Mouse (Mus musculus) myocyte (in vitro differentiated cells): ENCODE results near the gene Zfp422. TPM values are rescaled to one million over a fixed set of nuclear protein-coding genes. Genes with fewer than 3 reads are reported as not detected.
A peak's percentile ranks its signal among the peaks of the same experiment; 100 is the strongest.

ENCODE experiments used
- H3K27me3 ChIP-seq: one replicate; pipeline ENCODE4 v1.6.1; 2011; ENCODE audit not compliant: control insufficient read depth, insufficient read depth, insufficient read length
- H3K36me3 ChIP-seq: one replicate; pipeline ENCODE4 v1.6.1; 2011; ENCODE audit not compliant: control insufficient read depth, insufficient read depth
- H3K4me2 ChIP-seq: one replicate; pipeline ENCODE4 v1.6.1; 2011; ENCODE audit warnings: low read depth, control low read depth
- H3K4me3 ChIP-seq: one replicate; pipeline ENCODE4 v1.5.1; 2011; ENCODE audit warnings: mild to moderate bottlenecking, control low read depth, moderate library complexity
- H3K79me2 ChIP-seq: one replicate; pipeline ENCODE4 v1.6.1; 2011; ENCODE audit not compliant: control insufficient read depth, insufficient read depth
- H3ac ChIP-seq: one replicate; pipeline ENCODE4 v1.6.1; 2011; ENCODE audit not compliant: control insufficient read depth, insufficient read length
- CEBPB ChIP-seq: IDR thresholded peaks from 2 replicates; pipeline ENCODE4 v1.6.1; 2011; ENCODE audit warnings: mild to moderate bottlenecking, moderate library complexity; ENCODE audit not compliant: poor library complexity, insufficient read depth, severe bottlenecking
- E2F4 ChIP-seq: IDR thresholded peaks from one replicate; pipeline ENCODE4 v1.6.1; 2011; ENCODE audit warnings: mild to moderate bottlenecking, control low read depth, moderate library complexity; ENCODE audit not compliant: insufficient read depth
- MAX ChIP-seq: IDR thresholded peaks from one replicate; pipeline ENCODE4 v1.6.1; 2011; ENCODE audit warnings: low read depth, mild to moderate bottlenecking, control low read depth
- MYOD1 ChIP-seq, 3 experiments: IDR thresholded peaks; one replicate each; pipeline ENCODE4 v1.6.1; 2011; ENCODE audit warnings: control low read depth in 2 of 3, low read depth in 2 of 3, mild to moderate bottlenecking in 2 of 3, moderate library complexity in 1 of 3; ENCODE audit not compliant: insufficient read length in 2 of 3, control insufficient read depth in 1 of 3
- MYOG ChIP-seq, 3 experiments: IDR thresholded peaks; one replicate each; pipeline ENCODE4 v1.6.1; 2011; ENCODE audit warnings: control low read depth in 2 of 3, low read depth in 2 of 3, mild to moderate bottlenecking in 2 of 3; ENCODE audit not compliant: insufficient read length in 2 of 3, control insufficient read depth in 1 of 3, insufficient read depth in 1 of 3
- POLR2A ChIP-seq: IDR thresholded peaks from one replicate; pipeline ENCODE4 v1.6.1; 2011; ENCODE audit warnings: low read depth, mild to moderate bottlenecking, control low read depth, moderate library complexity; ENCODE audit not compliant: insufficient read length
- POLR2AphosphoS2 ChIP-seq: IDR thresholded peaks from one replicate; pipeline ENCODE4 v1.6.1; 2011; ENCODE audit warnings: low read depth, control low read depth; ENCODE audit not compliant: insufficient read length
- REST ChIP-seq: IDR thresholded peaks from one replicate; pipeline ENCODE4 v1.6.1; 2011; ENCODE audit warnings: mild to moderate bottlenecking, control low read depth, moderate library complexity; ENCODE audit not compliant: insufficient read depth, insufficient read length
- SRF ChIP-seq: IDR thresholded peaks from one replicate; pipeline ENCODE4 v1.6.1; 2011; ENCODE audit warnings: low read depth; ENCODE audit not compliant: control insufficient read depth, insufficient read length
- TCF12 ChIP-seq: IDR thresholded peaks from one replicate; pipeline ENCODE4 v1.6.1; 2011; ENCODE audit warnings: mild to moderate bottlenecking, control low read depth; ENCODE audit not compliant: poor library complexity, insufficient read depth, severe bottlenecking
- TCF3 ChIP-seq: IDR thresholded peaks from one replicate; pipeline ENCODE4 v1.6.1; 2011; ENCODE audit warnings: low read depth, control low read depth; ENCODE audit not compliant: insufficient read length
- USF1 ChIP-seq: IDR thresholded peaks from one replicate; pipeline ENCODE4 v1.6.1; 2011; ENCODE audit warnings: low read depth, mild to moderate bottlenecking, control low read depth, moderate library complexity
- polyA plus RNA-seq: library from polyadenylated mRNA; unstranded; fragments of >200 nt; fragmentation: generic; extraction: Trizol; gene quantifications from one replicate; pipeline ENCODE4 v1.2.1, GENCODE M21; 2012; ENCODE audit warnings: missing spikeins

Zfp422 gene
- polyA plus RNA-seq: 5.2 TPM

- peak within 1 kb of the TSS; percentile 82 for H3ac ChIP-seq
Observed at GRCm38 (mm10) chr6:116628539-116629171, at the start of gene Zfp422. Gene Zfp422, minus strand, starts transcription at chr6:116628999.

GRCm38 (mm10) chr6:116677321-116677720 is 48.5 kb upstream of the Zfp422 start:
- Histone ChIP-seq H3K36me3 (no peaks in the 10 kb centered on the region), H3K4me3 (no peak overlapping the region), H3K79me2 (no peaks in the 10 kb centered on the region), H3ac (no peak overlapping the region), H3K27me3 (no peaks in the 10 kb centered on the region), H3K4me2 (no peak overlapping the region)
- TF ChIP-seq TCF3 (no peak), MYOG (IDR thresholded peaks at IDR 0.05; ENCODE audit: control insufficient read depth in 1 of 3, insufficient read depth in 1 of 3, insufficient read length in 2 of 3, low read depth in 2 of 3) (no peak), MAX (no peak), POLR2A (no peak), E2F4 (no peak), MYOD1 (IDR thresholded peaks at IDR 0.05; ENCODE audit: control insufficient read depth in 1 of 3, insufficient read length in 2 of 3, low read depth in 2 of 3) (no peak), CEBPB (no peak), SRF (no peak), POLR2AphosphoS2 (no peak), TCF12 (no peak), USF1 (no peak), REST (no peak)

More at GRCm38 (mm10) chr6:116628539-116629171, at the start of gene Zfp422:
- H3K36me3 ChIP-seq: no peaks in the 10 kb centered on the region
- TF ChIP-seq POLR2AphosphoS2 (peak; percentile 43), SRF (no peak), USF1 (no peak), POLR2A (peak; percentile 80)
- peak within 1 kb of the TSS; percentile 30 for H3K4me3 ChIP-seq
- peak within 1 kb of the TSS; percentile 70 for H3K4me2 ChIP-seq
- H3K79me2 ChIP-seq: peaks cover 8% of the 10 kb centered on the region
- no peaks in the 10 kb centered on the region for H3K27me3 ChIP-seq

GRCm38 (mm10) chr6:116676355-116676913 is 47.6 kb upstream of the Zfp422 start:
- Histone ChIP-seq H3K4me2 (no peak overlapping the region), H3K79me2 (no peaks in the 10 kb centered on the region), H3K4me3 (no peak overlapping the region), H3ac (no peak overlapping the region), H3K27me3 (no peaks in the 10 kb centered on the region), H3K36me3 (no peaks in the 10 kb centered on the region)
- TF ChIP-seq MAX (no peak), CEBPB (no peak), E2F4 (no peak), POLR2A (no peak), REST (no peak), TCF12 (no peak), MYOG (IDR thresholded peaks at IDR 0.05; ENCODE audit: control insufficient read depth in 1 of 3, insufficient read depth in 1 of 3, insufficient read length in 2 of 3, low read depth in 2 of 3) (no peak), POLR2AphosphoS2 (no peak), TCF3 (no peak), SRF (no peak), MYOD1 (IDR thresholded peaks at IDR 0.05; ENCODE audit: control insufficient read depth in 1 of 3, insufficient read length in 2 of 3, low read depth in 2 of 3) (no peak), USF1 (no peak)

- H3K36me3 ChIP-seq: no peaks in the 10 kb centered on the region
- H3K27me3 ChIP-seq: no peaks in the 10 kb centered on the region
- H3K4me2 ChIP-seq: no peak overlapping the region
- H3K79me2 ChIP-seq: no peaks in the 10 kb centered on the region
- H3K4me3 ChIP-seq: no peak overlapping the region
- H3ac ChIP-seq: no peak overlapping the region
- TF ChIP-seq E2F4 (no peak), MAX (no peak), MYOD1 (IDR thresholded peaks at IDR 0.05; ENCODE audit: control insufficient read depth in 1 of 3, insufficient read length in 2 of 3, low read depth in 2 of 3) (no peak)
Observed at GRCm38 (mm10) chr6:116674283-116674886, 45.6 kb upstream of the Zfp422 start.
